Mouse (Mus musculus): ENCODE measurements around the gene Arhgef26. TPM values are rescaled to one million over a fixed set of nuclear protein-coding genes. Genes with fewer than 3 reads are reported as not detected.

The Arhgef26 gene
- polyA plus RNA-seq, 1 experiment: 26.1 TPM

GRCm38 (mm10) chr3:62404477-62405246, 66.5 kb downstream of the Arhgef26 start:
- 78% methylated on average over 7 of the region's 7 CpGs for WGBS
- H3K27ac ChIP-seq (ENCODE audit: insufficient read depth, low read length): no peak overlapping the region

GRCm38 (mm10) chr3:62409555-62410182, 71.5 kb downstream of the Arhgef26 start:
- no peak for DNase-seq
- Histone ChIP-seq H3K27ac (ENCODE audit: insufficient read depth, low read length) (no peak overlapping the region), H3K27me3 (ENCODE audit: control insufficient read depth, insufficient read depth, low read length) (no peaks in the 10 kb centered on the region), H3K4me3 (replicated peaks; ENCODE audit: insufficient read depth, low read depth, low read length) (no peak overlapping the region), H3K4me1 (ENCODE audit: control insufficient read depth, insufficient read depth, low read length) (no peaks in the 10 kb centered on the region)
- TF ChIP-seq POLR2A (IDR thresholded peaks at IDR 0.05; ENCODE audit: borderline replicate concordance, insufficient read depth, low read length) (no peak), CTCF (IDR thresholded peaks at IDR 0.05; ENCODE audit: borderline replicate concordance, insufficient read depth, low read depth, low read length) (no peak)
- 20% methylated on average over 8 of the region's 8 CpGs for WGBS

More at GRCm38 (mm10) chr3:62404477-62405246, 66.5 kb downstream of the Arhgef26 start:
- no peak for DNase-seq
- Histone ChIP-seq H3K4me3 (replicated peaks; ENCODE audit: insufficient read depth, low read depth, low read length) (no peak overlapping the region), H3K27me3 (ENCODE audit: control insufficient read depth, insufficient read depth, low read length) (no peaks in the 10 kb centered on the region), H3K4me1 (ENCODE audit: control insufficient read depth, insufficient read depth, low read length) (no peaks in the 10 kb centered on the region)
- TF ChIP-seq POLR2A (IDR thresholded peaks at IDR 0.05; ENCODE audit: borderline replicate concordance, insufficient read depth, low read length) (no peak), CTCF (IDR thresholded peaks at IDR 0.05; ENCODE audit: borderline replicate concordance, insufficient read depth, low read depth, low read length) (no peak)

GRCm38 (mm10) chr3:62410491-62410890, 72.3 kb downstream of the Arhgef26 start:
- WGBS: 40% methylated on average over 4 of the region's 4 CpGs
- H3K4me1 ChIP-seq (ENCODE audit: control insufficient read depth, insufficient read depth, low read length): no peaks in the 10 kb centered on the region
- H3K27me3 ChIP-seq (ENCODE audit: control insufficient read depth, insufficient read depth, low read length): no peaks in the 10 kb centered on the region
- no peak for DNase-seq
- no peak overlapping the region for H3K4me3 ChIP-seq (replicated peaks; ENCODE audit: insufficient read depth, low read depth, low read length)
- no peak for TF ChIP-seq POLR2A (IDR thresholded peaks at IDR 0.05; ENCODE audit: borderline replicate concordance, insufficient read depth, low read length)
- no peak overlapping the region for H3K27ac ChIP-seq (ENCODE audit: insufficient read depth, low read length)

- WGBS: 15% methylated on average over 7 of the region's 7 CpGs
- Histone ChIP-seq H3K27ac (ENCODE audit: insufficient read depth, low read length) (no peak overlapping the region), H3K4me3 (replicated peaks; ENCODE audit: insufficient read depth, low read depth, low read length) (no peak overlapping the region), H3K27me3 (ENCODE audit: control insufficient read depth, insufficient read depth, low read length) (no peaks in the 10 kb centered on the region), H3K4me1 (ENCODE audit: control insufficient read depth, insufficient read depth, low read length) (no peaks in the 10 kb centered on the region)
- peak; percentile 25 to 34 for DNase-seq
- TF ChIP-seq POLR2A (IDR thresholded peaks at IDR 0.05; ENCODE audit: borderline replicate concordance, insufficient read depth, low read length) (no peak), CTCF (IDR thresholded peaks at IDR 0.05; ENCODE audit: borderline replicate concordance, insufficient read depth, low read depth, low read length) (no peak)
Measured at GRCm38 (mm10) chr3:62412704-62413103, 74.6 kb downstream of the Arhgef26 start.

- H3K27me3 ChIP-seq (ENCODE audit: control insufficient read depth, insufficient read depth, low read length): no peaks in the 10 kb centered on the region
- no peaks in the 10 kb centered on the region for H3K4me1 ChIP-seq (ENCODE audit: control insufficient read depth, insufficient read depth, low read length)
- WGBS: 93% methylated on average over 4 of the region's 4 CpGs
- DNase-seq: no peak
- TF ChIP-seq POLR2A (IDR thresholded peaks at IDR 0.05; ENCODE audit: borderline replicate concordance, insufficient read depth, low read length) (no peak), CTCF (IDR thresholded peaks at IDR 0.05; ENCODE audit: borderline replicate concordance, insufficient read depth, low read depth, low read length) (no peak)
- no peak overlapping the region for H3K4me3 ChIP-seq (replicated peaks; ENCODE audit: insufficient read depth, low read depth, low read length)
- H3K27ac ChIP-seq (ENCODE audit: insufficient read depth, low read length): no peak overlapping the region
Measured at GRCm38 (mm10) chr3:62414926-62415325, 76.8 kb downstream of the Arhgef26 start.

- WGBS: 92% methylated on average over 6 of the region's 6 CpGs
- Histone ChIP-seq H3K4me1 (ENCODE audit: control insufficient read depth, insufficient read depth, low read length) (no peaks in the 10 kb centered on the region), H3K27me3 (ENCODE audit: control insufficient read depth, insufficient read depth, low read length) (no peaks in the 10 kb centered on the region), H3K4me3 (replicated peaks; ENCODE audit: insufficient read depth, low read depth, low read length) (no peak overlapping the region), H3K27ac (ENCODE audit: insufficient read depth, low read length) (no peak overlapping the region)
- no peak for DNase-seq
- TF ChIP-seq POLR2A (IDR thresholded peaks at IDR 0.05; ENCODE audit: borderline replicate concordance, insufficient read depth, low read length) (no peak), CTCF (IDR thresholded peaks at IDR 0.05; ENCODE audit: borderline replicate concordance, insufficient read depth, low read depth, low read length) (no peak)
Measured at GRCm38 (mm10) chr3:62417458-62417857, 79.3 kb downstream of the Arhgef26 start.

- WGBS: 88% methylated on average over 6 of the region's 6 CpGs
- H3K4me3 ChIP-seq (replicated peaks; ENCODE audit: insufficient read depth, low read depth, low read length): no peak overlapping the region
- TF ChIP-seq CTCF (IDR thresholded peaks at IDR 0.05; ENCODE audit: borderline replicate concordance, insufficient read depth, low read depth, low read length): no peak
- TF ChIP-seq POLR2A (IDR thresholded peaks at IDR 0.05; ENCODE audit: borderline replicate concordance, insufficient read depth, low read length): no peak
- H3K27ac ChIP-seq (ENCODE audit: insufficient read depth, low read length): no peak overlapping the region
- no peak for DNase-seq
- no peaks in the 10 kb centered on the region for H3K27me3 ChIP-seq (ENCODE audit: control insufficient read depth, insufficient read depth, low read length)
- no peaks in the 10 kb centered on the region for H3K4me1 ChIP-seq (ENCODE audit: control insufficient read depth, insufficient read depth, low read length)
Measured at GRCm38 (mm10) chr3:62418387-62419138, 80.4 kb downstream of the Arhgef26 start.

Measured in cerebellum, adult 2 months (tissue).